Mouse (Mus musculus) cerebellum, postnatal 4 days (tissue): ENCODE results near the gene Nvl.

Source experiments
- DNase-seq, 2 experiments: peaks; one replicate each; pipeline ENCODE4 v3.0.0; 2022; ENCODE audit warnings: low spot score in 2 of 2, mixed read lengths in 1 of 2

Nvl gene

GRCm38 (mm10) chr1:181143950-181144836, at the start of gene Nvl, which contains the start of gene Cnih4:
Nvl (minus strand) TSS chr1:181144204.
Cnih4 (plus strand) TSS chr1:181144693.
- DNase-seq, result peak; percentile 86 to 92

- DNase-seq, result no peak
Observed at GRCm38 (mm10) chr1:181188925-181189324, 44.9 kb upstream of the Nvl start.

GRCm38 (mm10) chr1:181170210-181170609, 26.2 kb upstream of the Nvl start:
- DNase-seq, result no peak

- no peak for DNase-seq
Observed at GRCm38 (mm10) chr1:181168377-181168776, 24.4 kb upstream of the Nvl start.

- DNase-seq, result no peak
Observed at GRCm38 (mm10) chr1:181167816-181168215, 23.8 kb upstream of the Nvl start.

- no peak for DNase-seq
Observed at GRCm38 (mm10) chr1:181151541-181151940, 7.5 kb upstream of the Nvl start.

- DNase-seq, result peak; percentile 70 to 89
Observed at GRCm38 (mm10) chr1:181150827-181151534, 7.0 kb upstream of the Nvl start.

- no peak for DNase-seq
Observed at GRCm38 (mm10) chr1:181150431-181150826, 6.4 kb upstream of the Nvl start.

GRCm38 (mm10) chr1:181149373-181150017, 5.5 kb upstream of the Nvl start:
- DNase-seq, result no peak

- DNase-seq, result no peak
Observed at GRCm38 (mm10) chr1:181148540-181148939, 4.5 kb upstream of the Nvl start.

- no peak for DNase-seq
Observed at GRCm38 (mm10) chr1:181146187-181146586, 2.2 kb upstream of the Nvl start.

- no peak for DNase-seq
Observed at GRCm38 (mm10) chr1:181144966-181145365, 962 bp upstream of the Nvl start.

GRCm38 (mm10) chr1:181143609-181143949, 425 bp downstream of the Nvl start:
- no peak for DNase-seq

GRCm38 (mm10) chr1:181138730-181139129, 5.3 kb downstream of the Nvl start:
- DNase-seq, result no peak

GRCm38 (mm10) chr1:181131915-181132314, 12.1 kb downstream of the Nvl start:
- no peak for DNase-seq

GRCm38 (mm10) chr1:181126766-181127165, 17.2 kb downstream of the Nvl start:
- DNase-seq, result no peak

GRCm38 (mm10) chr1:181125916-181126315, 18.1 kb downstream of the Nvl start:
- DNase-seq, result no peak

GRCm38 (mm10) chr1:181124145-181124544, 19.9 kb downstream of the Nvl start:
- DNase-seq, result no peak

- DNase-seq, result no peak
Observed at GRCm38 (mm10) chr1:181117112-181117511, 26.9 kb downstream of the Nvl start.

GRCm38 (mm10) chr1:181090048-181090447, 54.0 kb downstream of the Nvl start:
- DNase-seq, result no peak

GRCm38 (mm10) chr1:181084021-181084420, 60.0 kb downstream of the Nvl start:
- no peak for DNase-seq

- DNase-seq, result no peak
Observed at GRCm38 (mm10) chr1:181073075-181073474, 70.9 kb downstream of the Nvl start.
